Mouse (Mus musculus) limb, embryonic 11.5 days (tissue): Measurements from ENCODE around the gene Ctps. TPM values are rescaled to one million over a fixed set of nuclear protein-coding genes. Genes with fewer than 3 reads are reported as not detected.

Experiments used
- ATAC-seq: fragments of 200-750 bp; cut with Nextera tagmentation; 2 replicates; pipeline ENCODE4 v1.8.0; 2017; ENCODE audit warnings: low read depth; ENCODE audit not compliant: insufficient number of reproducible peaks, low FRiP score, low TSS enrichment
- DNase-seq: peaks from one replicate; pipeline ENCODE4 v3.0.0-alpha.2; 2015; ENCODE audit warnings: low spot score
- H3K27ac ChIP-seq: fragments of 300-500 bp; sonication (generic); replicated peaks from 2 replicates; pipeline ENCODE4 v1.5.1; 2014; ENCODE audit warnings: low read depth, mild to moderate bottlenecking, low read length
- H3K27me3 ChIP-seq: fragments of 300-500 bp; sonication (generic); 2 replicates; pipeline ENCODE4 v1.6.1; 2014; ENCODE audit warnings: mild to moderate bottlenecking, low read length, mixed read lengths; ENCODE audit not compliant: control insufficient read depth, insufficient read depth
- H3K36me3 ChIP-seq: fragments of 300-500 bp; sonication (generic); 2 replicates; pipeline ENCODE4 v1.6.1; 2014; ENCODE audit warnings: mild to moderate bottlenecking, low read length, moderate library complexity, mixed read lengths; ENCODE audit not compliant: control insufficient read depth, insufficient read depth
- H3K4me1 ChIP-seq: fragments of 300-500 bp; sonication (generic); 2 replicates; pipeline ENCODE4 v1.6.1; 2014; ENCODE audit warnings: low read length, mixed read lengths; ENCODE audit not compliant: control insufficient read depth, insufficient read depth
- H3K4me2 ChIP-seq: fragments of 300-500 bp; sonication (generic); 2 replicates; pipeline ENCODE4 v1.6.1; 2014; ENCODE audit warnings: low read depth, mild to moderate bottlenecking, moderate library complexity; ENCODE audit not compliant: severe bottlenecking
- H3K4me3 ChIP-seq: fragments of 300-500 bp; sonication (generic); 2 replicates; pipeline ENCODE4 v1.5.1; 2014; ENCODE audit warnings: low read depth, low read length
- H3K9ac ChIP-seq: fragments of 300-500 bp; sonication (generic); 2 replicates; pipeline ENCODE4 v1.6.1; 2014; ENCODE audit warnings: mild to moderate bottlenecking, low read length
- H3K9me3 ChIP-seq: fragments of 300-500 bp; sonication (generic); 2 replicates; pipeline ENCODE4 v1.6.1; 2016; ENCODE audit warnings: low read length; ENCODE audit not compliant: control insufficient read depth
- WGBS: fragments of 180-500 bp; shearing (Covaris S2); extraction: QIAGEN DNeasy Blood & Tissue Kit; methylation state at CpG from one replicate; pipeline ENCODE4 v1.1.7; 2014; 5-methylcytosine and 5-hydroxymethylcytosine counted together
- polyA plus RNA-seq: library from polyadenylated mRNA; unstranded; fragments of >200 nt; fragmentation: Nextera tagmentation; extraction: Ambion mirVana; gene quantifications from 2 replicates; pipeline ENCODE4 v1.2.1, GENCODE M21; 2014

The Ctps gene
- polyA plus RNA-seq, 1 experiment from 2014 or later, result 138 TPM

DNA sequence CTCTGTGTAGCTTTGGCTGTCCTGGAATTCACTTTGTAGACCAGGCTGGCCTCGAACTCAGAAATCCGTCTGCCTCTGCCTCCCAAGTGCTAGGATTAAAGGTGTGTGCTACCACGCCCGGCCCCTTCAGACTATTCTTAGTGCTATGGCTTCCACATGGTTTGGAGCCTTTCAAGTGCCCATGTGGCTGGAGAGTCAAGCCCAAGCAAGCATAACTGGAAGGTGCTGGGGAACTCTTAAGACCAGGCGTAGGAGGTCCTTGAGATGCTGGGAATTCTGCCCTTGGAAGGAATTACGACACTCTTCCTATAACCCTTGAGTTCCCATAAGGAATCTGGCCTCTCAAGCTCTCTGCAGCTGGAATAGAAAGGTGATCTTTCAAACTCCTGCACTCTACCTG is 13.5 kb downstream of the Ctps start:
- 94% methylated on average over 6 of the region's 6 CpGs for WGBS
- Histone ChIP-seq H3K27ac (no peak overlapping the region), H3K4me3 (no peak overlapping the region), H3K9me3 (no peaks in the 10 kb centered on the region), H3K4me1 (no peaks in the 10 kb centered on the region), H3K27me3 (no peaks in the 10 kb centered on the region), H3K36me3 (peaks cover 41% of the 10 kb centered on the region), H3K4me2 (no peak overlapping the region), H3K9ac (no peak overlapping the region)
- no peak for ATAC-seq
- DNase-seq, result no peak

- H3K9me3 ChIP-seq, result no peaks in the 10 kb centered on the region
- DNase-seq (no peak), ATAC-seq (no peak)
- H3K4me1 ChIP-seq, result no peaks in the 10 kb centered on the region
- H3K36me3 ChIP-seq, result peaks cover 22% of the 10 kb centered on the region
- no peaks in the 10 kb centered on the region for H3K27me3 ChIP-seq
- no peak overlapping the region for H3K4me3 ChIP-seq
- WGBS, result 91% methylated on average over 1 of the region's 1 CpGs
- no peak overlapping the region for H3K4me2 ChIP-seq
- H3K9ac ChIP-seq, result no peak overlapping the region
- no peak overlapping the region for H3K27ac ChIP-seq
These were observed 25.2 kb downstream of the Ctps start for GRCm38 (mm10) chr4:120544896-120545295.

DNA sequence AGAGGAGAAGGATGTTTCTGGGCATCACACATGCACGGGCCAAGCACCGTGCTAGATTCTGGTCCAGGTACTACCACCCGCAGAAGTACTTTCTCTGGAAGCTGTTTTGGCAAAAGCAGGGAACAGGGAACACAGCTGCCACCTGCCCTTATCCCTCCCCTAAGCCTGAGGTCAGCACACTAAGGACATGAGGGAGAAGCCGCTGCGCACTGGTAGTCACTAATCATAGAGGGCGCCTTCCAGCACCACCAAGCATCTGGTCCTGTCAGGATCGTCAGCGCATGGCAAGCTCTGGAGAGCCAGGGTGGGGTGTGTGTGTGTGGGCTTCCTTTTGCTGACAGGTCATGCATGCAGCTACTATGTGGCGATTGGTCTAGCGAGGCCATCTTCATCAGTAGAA is 31.4 kb downstream of the Ctps start:
- Histone ChIP-seq H3K4me3 (no peak overlapping the region), H3K27me3 (no peaks in the 10 kb centered on the region), H3K9me3 (no peaks in the 10 kb centered on the region; the same call in 1 of the 2 replicates), H3K36me3 (peaks cover 11% of the 10 kb centered on the region; the same call in 1 of the 2 replicates), H3K27ac (no peak overlapping the region), H3K4me1 (no peaks in the 10 kb centered on the region), H3K9ac (no peak overlapping the region), H3K4me2 (no peak overlapping the region)
- 94% methylated on average over 10 of the region's 10 CpGs for WGBS
- DNase-seq (no peak), ATAC-seq (no peak)

DNA sequence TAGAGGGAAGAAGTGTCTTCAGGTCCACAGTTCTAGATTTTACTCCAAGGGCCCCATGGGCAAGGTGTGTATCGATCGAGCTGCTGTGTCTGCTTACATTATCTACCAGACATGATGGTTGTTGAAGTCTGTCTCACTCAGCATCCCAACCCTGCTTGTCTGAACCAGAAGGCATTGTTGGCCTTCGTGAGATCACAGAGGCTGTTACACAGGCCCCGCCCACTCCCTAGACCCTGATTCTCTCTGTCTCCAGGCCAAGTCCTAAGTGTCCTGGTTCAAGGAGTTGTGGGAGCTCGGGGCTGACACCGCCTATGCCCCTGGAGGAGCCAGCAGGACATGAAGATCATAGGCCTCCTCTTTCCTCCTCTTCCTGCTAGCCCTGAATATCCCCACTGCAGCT is 38.1 kb downstream of the Ctps start, which contains the start of gene Slfnl1:
Slfnl1 (plus strand) TSS at position 246 of the 400 bp plus-strand sequence.
- Histone ChIP-seq H3K27ac (no peak within 1 kb of the TSS), H3K27me3 (no peaks in the 10 kb centered on the region), H3K36me3 (peaks cover 5% of the 10 kb centered on the region), H3K4me1 (no peaks in the 10 kb centered on the region), H3K9ac (no peak within 1 kb of the TSS), H3K4me3 (no peak within 1 kb of the TSS), H3K4me2 (no peak within 1 kb of the TSS), H3K9me3 (no peaks in the 10 kb centered on the region)
- 90% methylated on average over 6 of the region's 6 CpGs for WGBS
- no peak for DNase-seq
- ATAC-seq, result no peak

- DNase-seq (no peak), ATAC-seq (no peak)
- WGBS, result 85% methylated on average over 9 of the region's 9 CpGs
- H3K36me3 ChIP-seq, result peaks cover 7% of the 10 kb centered on the region
- H3K4me3 ChIP-seq, result no peak overlapping the region
- H3K9ac ChIP-seq, result no peak overlapping the region
- no peaks in the 10 kb centered on the region for H3K9me3 ChIP-seq
- H3K4me1 ChIP-seq, result no peaks in the 10 kb centered on the region
- no peaks in the 10 kb centered on the region for H3K27me3 ChIP-seq
- H3K27ac ChIP-seq, result no peak overlapping the region
- no peak overlapping the region for H3K4me2 ChIP-seq
These were observed 41.9 kb downstream of the Ctps start for GRCm38 (mm10) chr4:120528171-120528570.

DNA sequence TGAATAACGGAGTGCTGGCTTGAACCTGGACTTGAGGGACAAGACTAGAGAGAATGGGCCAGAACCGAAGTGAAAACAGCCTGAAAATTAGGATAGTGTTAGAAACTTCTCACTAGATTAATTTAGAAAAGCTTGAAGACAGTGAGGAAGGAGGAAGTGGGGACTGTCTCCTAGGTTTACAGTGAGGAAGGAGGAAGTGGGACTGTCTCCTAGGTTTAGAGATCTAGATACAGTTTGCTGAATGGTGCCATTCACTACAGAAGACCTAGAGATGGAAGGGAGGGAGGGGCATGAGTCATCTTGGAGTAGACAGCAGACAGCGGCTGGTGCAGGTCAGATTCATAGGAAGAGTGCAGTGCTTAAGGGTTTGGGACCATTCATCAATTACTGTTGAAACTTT is 47.0 kb downstream of the Ctps start:
- no peaks in the 10 kb centered on the region for H3K9me3 ChIP-seq
- H3K27me3 ChIP-seq, result no peaks in the 10 kb centered on the region
- no peaks in the 10 kb centered on the region for H3K4me1 ChIP-seq
- no peak overlapping the region for H3K9ac ChIP-seq
- DNase-seq, result no peak
- H3K4me3 ChIP-seq, result no peak overlapping the region
- WGBS, result 94% methylated on average over 3 of the region's 3 CpGs
- no peak for ATAC-seq
- no peak overlapping the region for H3K27ac ChIP-seq
- H3K4me2 ChIP-seq, result no peak overlapping the region
- peaks cover 2% of the 10 kb centered on the region; the same call in 1 of the 2 replicates for H3K36me3 ChIP-seq

DNA sequence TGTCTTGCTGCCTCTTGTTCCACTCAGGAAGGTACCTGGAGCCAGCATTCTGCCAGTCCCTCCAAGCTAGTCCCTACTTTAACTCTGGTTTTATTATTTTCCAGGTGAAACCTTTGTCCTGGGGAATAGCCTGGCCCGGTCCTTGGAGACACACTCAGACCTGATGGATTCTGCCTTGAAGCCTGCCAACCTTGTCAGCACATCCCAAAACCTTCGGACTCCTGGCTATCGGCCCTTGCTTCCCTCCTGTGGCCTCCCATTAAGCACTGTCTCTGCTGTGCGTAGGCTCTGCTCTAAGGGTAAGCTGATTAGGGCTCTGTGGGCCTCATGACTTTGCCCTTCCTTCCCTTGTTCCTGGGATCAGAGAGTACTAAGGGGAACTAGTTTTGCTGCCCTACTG is 47.7 kb downstream of the Ctps start:
- Histone ChIP-seq H3K36me3 (peaks cover 2% of the 10 kb centered on the region; the same call in 1 of the 2 replicates), H3K9ac (no peak overlapping the region), H3K4me1 (no peaks in the 10 kb centered on the region), H3K9me3 (no peaks in the 10 kb centered on the region), H3K4me2 (no peak overlapping the region), H3K27me3 (no peaks in the 10 kb centered on the region), H3K4me3 (no peak overlapping the region), H3K27ac (no peak overlapping the region)
- WGBS, result 90% methylated on average over 4 of the region's 4 CpGs
- ATAC-seq (no peak), DNase-seq (no peak)

DNA sequence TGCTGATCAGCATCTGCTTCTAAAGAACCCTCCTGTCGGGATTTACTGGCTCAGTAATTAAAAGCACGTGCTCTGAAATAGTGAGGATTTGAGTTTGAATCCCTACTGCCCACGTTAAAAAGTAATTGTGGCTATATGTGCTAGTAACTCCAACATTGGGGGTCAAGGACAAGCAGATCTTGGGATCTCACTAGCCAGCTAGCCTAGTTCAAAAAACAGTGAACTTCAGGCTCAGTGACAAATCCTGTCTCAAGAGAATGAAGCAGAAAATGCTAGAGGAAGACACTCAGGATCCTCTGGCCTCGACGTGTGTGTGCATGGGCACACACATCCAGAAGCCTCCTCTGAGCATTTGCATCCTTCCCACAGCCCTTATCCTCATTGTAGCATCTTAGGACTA is 48.3 kb downstream of the Ctps start:
- ATAC-seq (no peak), DNase-seq (no peak)
- peaks cover 4% of the 10 kb centered on the region; the same call in 1 of the 2 replicates for H3K36me3 ChIP-seq
- no peaks in the 10 kb centered on the region for H3K9me3 ChIP-seq
- no peak overlapping the region for H3K27ac ChIP-seq
- H3K4me1 ChIP-seq, result no peaks in the 10 kb centered on the region
- no peak overlapping the region for H3K4me3 ChIP-seq
- no peaks in the 10 kb centered on the region for H3K27me3 ChIP-seq
- H3K4me2 ChIP-seq, result no peak overlapping the region
- WGBS, result 57% methylated on average over 5 of the region's 5 CpGs
- H3K9ac ChIP-seq, result no peak overlapping the region

- no peak overlapping the region for H3K27ac ChIP-seq
- peaks cover 2% of the 10 kb centered on the region; the same call in 1 of the 2 replicates for H3K36me3 ChIP-seq
- no peak overlapping the region for H3K9ac ChIP-seq
- no peaks in the 10 kb centered on the region for H3K27me3 ChIP-seq
- H3K4me2 ChIP-seq, result no peak overlapping the region
- H3K4me1 ChIP-seq, result no peaks in the 10 kb centered on the region
- ATAC-seq (no peak), DNase-seq (no peak)
- no peaks in the 10 kb centered on the region for H3K9me3 ChIP-seq
- H3K4me3 ChIP-seq, result no peak overlapping the region
- 76% methylated on average over 4 of the region's 4 CpGs for WGBS
These were observed 52.7 kb downstream of the Ctps start for GRCm38 (mm10) chr4:120517335-120517734.
